Mouse (Mus musculus) frontal cortex, adult (tissue): ENCODE measurements around the gene Ccdc169.

ENCODE experiments used
- ATAC-seq: cut with Nextera tagmentation; 2 replicates; pipeline ENCODE4 v1.9.2; 2017; ENCODE audit warnings: mild to moderate bottlenecking, moderate library complexity, mixed read lengths; ENCODE audit not compliant: low TSS enrichment

Ccdc169 gene

DNA sequence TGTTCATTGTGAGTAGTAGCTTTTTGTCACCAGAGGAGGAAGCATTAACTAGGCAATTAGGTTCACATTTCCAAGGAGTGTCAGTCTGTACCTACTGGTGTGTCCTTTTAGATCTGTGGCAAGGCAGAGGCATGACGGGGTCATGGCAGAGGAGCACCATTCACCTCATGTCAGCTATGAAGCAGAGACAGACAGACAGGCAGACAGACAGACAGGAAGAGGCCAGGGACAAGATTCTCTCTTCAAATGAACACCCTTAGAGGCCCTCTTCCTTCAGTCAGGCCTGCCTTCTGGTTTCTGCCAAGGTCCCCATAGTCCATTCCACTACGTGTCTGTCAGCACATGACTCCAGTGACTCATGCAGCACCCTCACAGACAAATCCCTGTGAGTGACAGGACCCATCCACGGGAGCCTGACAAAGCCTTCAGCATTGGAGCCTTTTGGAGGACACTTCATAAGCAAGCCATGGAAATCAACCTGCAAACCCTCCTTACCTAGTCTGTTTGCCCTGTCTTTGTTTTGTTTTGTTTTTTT lies 14.7 kb upstream of the Ccdc169 start:
- ATAC-seq: no peak

DNA sequence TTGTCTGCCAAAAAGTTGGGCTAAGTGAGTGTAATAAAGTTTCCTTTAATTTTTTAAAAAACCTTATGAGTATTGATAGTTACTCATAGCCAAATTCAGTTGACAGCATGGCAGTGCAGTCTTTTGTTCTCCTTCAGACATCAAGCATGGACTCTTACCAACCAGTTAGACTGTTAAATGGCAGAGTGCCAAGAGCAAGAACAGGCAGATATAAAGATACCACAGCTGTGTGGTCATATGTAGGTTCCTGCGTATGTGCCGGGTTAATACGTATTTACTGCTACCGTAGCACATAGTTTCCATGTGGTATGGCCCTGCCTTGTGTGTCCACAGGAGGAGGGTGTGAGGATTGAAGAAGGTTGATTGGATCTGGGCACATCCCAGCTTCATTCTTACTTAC lies 14.1 kb upstream of the Ccdc169 start:
- ATAC-seq: no peak

DNA sequence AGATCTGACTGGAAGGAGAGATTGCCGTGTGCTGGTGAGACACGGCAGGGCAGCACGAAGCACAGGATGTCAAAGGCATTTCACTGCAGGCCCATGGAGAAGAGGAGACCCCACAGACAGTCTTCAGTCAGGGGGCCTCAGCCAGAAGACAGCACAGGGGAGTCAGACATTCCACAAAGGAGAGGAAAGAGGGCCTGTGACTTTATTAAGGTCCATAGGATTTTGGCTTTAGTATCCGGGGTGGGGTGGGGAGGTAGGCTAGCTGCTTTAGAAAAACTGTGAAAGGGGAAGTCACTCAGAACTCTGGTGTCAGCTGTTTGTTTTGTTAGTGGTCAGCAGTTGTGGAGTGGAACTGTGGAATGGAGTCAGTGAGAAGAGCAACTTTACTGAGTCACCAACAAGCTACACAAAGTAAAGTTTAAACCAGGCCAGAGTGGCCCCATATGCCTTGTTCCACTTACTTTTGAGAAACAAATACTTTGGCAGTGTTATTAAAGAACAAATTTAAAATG lies 7.9 kb upstream of the Ccdc169 start:
- no peak; the same call in 1 of the 2 replicates for ATAC-seq

DNA sequence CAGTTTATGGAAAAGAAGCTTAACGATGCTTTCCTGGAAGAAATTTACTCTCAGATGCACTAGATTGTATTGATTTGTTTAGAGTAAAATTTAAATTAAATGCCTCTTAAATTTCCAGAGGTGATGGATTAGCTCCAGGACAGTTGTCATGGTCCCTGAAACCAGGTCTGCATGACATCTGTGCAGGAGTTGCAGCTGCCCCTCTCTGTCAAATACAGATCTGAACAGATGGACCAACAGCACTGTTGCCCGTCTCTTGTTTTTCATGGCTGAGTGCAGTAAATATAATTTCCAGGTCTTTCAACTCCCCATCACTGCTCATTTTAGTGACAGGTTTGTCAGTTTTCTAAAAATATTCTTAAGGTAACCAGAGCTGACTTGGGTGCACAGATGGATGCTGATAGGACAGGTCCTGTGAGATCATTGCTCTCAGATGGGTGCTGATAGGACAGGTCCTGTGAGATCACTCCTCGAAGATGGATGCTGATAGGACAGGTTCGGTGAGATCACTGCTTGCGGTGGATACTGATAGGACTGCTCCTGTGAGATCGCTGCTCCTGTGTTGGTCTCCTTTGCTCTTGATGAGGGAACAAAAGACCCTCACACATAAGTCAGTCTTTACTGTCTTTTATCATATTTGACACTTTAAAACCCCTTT lies 5.4 kb upstream of the Ccdc169 start:
- no peak for ATAC-seq

DNA sequence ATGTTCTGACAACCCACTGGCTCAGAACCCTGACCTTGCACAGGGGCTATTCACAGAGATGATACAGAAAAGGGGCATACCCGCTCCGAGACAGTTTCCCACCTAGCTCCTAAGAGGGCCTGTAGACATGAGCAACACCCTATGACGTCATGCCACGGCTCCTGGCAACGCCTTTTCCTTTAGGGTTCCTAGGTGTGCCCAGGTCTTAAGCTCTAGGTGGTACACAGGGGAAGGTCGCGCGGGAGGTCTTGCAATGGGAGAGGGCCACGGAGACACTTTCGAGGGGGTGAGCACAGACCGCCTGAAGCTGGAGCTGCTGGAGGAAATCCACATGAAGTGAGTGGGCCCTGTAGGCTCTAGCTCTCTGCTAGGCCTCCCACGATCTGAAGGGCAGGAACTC lies 2.7 kb downstream of the Ccdc169 start:
- ATAC-seq: no peak

DNA sequence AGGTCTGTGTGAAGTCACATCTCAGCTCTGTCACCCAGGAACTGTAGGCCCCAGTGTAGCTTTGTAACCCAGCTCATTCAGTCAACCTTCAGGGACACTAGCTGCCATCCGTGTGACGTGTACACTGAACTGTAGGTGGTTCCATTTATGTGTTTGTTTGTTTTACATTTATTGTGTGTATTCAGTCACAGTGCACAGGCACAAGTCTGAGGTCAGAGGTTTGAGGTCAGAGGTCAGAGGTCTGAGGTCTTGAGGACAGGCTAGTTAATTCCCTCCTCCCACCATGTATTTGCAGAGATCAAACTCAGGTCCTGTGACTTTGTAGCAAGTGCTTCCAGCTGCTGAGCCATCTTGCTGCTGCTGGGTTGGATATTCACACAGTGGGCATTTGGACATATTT lies 4.3 kb downstream of the Ccdc169 start:
- ATAC-seq: no peak

DNA sequence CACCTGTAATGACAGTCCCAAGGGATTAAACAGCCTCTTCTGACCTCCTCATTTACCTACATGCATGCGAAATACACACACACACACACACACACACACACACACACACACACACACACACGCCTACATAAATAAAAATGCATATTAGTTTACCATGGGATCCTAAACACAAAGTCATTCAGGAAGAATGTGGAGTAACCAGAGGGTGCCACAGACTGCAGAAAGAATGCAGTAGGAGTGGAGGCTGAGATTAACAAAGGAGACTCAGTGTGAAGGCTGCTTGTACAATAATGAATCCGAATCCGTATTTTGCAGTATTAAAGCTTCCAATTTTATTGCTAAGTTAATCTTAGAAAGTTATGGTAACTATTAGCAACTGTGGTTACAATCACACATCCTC lies 7.8 kb downstream of the Ccdc169 start:
- no peak for ATAC-seq

DNA sequence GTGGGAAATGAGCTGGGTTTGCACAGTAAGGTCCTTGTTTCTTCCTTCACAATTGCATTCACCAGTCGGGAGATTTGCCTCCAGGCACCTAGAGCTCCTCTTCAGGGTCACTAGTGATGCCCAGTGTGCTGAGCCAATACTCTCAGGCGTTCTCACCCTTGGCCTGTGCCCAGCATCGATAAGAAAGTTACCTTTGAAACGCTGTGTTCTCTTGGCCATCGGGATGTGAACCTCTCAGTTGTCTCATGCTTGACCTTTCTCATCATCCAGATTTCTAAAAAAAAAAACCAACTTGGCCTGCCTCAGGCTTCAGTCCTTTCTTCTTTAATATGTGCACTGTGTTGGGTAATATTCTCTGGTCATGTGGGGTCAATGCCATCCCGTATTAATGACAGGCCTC lies 9.3 kb downstream of the Ccdc169 start:
- ATAC-seq: no peak

DNA sequence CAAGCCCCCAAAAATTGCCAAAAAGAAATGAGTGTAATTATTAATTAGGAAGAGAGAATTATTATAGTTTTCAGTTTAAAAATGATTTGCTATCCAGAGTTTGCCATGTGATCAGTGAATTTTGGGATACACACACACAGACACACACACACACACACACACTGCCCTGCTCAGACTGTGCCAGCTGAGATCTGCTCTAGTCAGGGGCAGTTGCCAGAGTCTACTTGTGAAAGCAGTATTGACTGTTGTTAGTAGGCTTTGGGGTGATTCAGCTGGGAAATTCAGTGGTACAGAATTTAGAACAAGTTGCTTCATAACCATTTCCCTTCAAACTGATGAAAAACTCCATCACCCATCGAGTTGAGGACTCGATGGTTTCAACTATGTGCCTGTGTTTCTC lies 10.0 kb downstream of the Ccdc169 start:
- no peak for ATAC-seq

DNA sequence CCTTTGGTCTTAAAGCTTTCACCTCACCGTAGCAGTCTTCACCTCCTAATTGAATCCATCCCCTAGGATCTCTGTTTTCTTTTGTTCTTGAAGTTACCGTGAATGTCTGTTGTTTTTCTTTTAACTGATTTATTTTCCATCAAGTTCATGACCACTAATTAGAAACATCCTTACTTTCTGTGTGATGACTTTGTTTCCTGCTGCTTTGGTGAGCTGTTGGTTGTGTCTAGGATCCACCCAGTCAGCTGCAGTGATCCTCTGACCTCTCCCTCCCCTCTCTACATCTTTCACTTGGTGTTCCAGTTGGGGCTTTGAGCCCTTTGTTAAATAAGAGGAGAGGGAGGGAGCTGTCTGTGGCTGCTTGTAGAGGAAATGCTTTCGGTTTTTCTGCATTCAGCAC lies 11.0 kb downstream of the Ccdc169 start:
- no peak for ATAC-seq

DNA sequence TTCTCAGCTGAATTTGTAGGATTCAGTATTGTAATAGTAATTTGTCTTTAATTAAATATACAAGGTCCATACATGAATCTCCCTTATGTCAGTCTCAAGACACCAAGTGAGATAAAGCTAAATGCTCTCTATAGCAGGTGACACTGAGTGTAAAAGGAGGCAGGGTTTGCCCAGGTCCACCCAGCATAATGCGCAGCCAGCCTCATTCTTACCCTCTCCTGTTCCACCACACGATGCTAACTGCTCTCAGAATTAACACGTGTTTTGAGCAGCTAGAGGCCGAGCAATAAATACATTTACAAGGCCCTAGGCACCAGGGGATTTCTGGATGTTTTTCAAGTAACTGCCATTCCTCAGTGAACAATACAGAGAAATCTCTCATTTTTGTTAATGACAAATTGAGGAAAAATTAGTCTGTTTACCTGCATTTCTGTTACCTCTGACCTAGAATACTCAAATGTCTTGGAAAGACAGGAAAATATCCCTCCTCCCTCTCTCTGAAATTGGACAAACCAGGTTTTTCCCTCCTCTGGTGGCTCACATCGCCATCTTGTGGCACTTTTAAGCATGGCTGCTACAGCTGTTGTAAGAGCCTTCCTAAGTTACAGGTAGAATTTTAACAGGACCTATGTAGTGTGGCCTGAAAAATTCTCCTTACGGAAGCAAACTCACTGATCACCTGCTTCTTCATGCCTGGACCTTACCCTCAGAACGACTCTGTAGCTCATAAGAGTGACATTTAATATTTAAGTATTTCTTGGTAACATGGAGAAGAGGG lies 14.7 kb downstream of the Ccdc169 start:
- ATAC-seq: peak; percentile 54

DNA sequence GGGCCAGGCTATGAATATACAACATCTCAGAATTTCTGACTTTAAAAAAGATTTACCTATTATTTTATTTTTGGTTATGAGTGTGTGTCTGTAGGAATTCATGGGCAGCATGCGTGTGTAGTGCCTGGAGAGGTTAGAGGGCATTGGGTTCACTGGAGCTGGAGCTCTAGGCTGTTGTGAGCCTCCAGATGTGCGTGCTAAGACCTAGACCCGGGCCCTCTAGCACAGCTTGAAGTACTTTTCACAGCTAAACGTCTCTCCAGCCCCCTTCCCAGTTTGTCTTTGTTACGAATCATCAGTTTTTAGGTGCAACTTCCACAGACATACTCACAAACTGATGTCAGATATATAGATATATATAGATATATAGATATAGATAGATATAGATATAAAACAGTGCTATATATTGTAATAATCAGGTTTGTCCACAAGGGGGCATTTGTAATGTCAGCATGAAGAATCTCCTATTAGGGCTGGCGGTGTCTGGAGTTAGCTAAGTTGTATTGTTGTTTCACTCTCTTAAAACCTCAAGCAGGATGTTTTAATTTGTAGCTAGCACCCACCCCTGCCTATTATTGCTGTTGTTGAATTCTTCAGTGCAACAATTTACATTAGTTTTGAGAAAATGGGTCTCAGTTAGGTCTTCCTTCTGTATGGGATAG lies 15.7 kb downstream of the Ccdc169 start:
- no peak for ATAC-seq

DNA sequence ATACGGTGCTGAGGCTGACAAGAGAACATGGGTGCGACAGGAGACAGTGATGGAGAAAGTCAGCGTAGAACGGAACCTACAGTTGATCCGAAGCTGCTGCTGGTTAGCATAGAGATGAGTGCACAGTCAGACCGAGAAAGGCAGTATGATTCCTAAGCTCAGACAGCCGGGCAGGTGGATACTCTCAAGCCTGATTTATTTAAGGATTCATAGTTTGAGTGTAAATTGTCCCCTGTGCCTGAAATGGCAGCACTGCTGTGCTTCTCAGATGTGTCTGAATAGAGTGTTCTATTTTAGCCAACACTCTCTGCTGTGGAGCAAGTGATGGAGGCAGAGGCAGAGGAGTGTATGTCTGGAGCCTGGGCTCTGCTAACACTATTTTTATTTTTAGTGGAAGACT lies 17.0 kb downstream of the Ccdc169 start:
- ATAC-seq: peak; percentile 87

DNA sequence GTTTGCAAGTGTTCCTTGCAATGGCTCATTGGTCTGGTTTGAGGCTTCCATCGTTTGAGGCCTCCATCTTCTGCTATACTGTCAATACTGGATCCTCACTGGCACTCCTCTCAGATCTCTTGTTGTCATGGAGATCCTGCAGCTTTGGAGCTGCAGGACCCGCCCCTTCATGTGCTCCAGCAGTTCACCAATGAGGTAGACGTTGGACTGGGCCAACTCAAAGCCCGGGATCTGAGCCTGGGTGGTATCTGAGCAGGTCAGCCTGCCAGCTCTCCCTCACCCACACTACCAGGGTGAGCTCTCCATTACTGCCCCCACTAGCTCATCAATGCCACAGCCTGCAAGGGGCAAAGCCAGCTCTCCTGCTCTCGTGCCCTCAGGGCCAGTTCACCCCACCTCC lies 20.3 kb downstream of the Ccdc169 start:
- no peak for ATAC-seq

DNA sequence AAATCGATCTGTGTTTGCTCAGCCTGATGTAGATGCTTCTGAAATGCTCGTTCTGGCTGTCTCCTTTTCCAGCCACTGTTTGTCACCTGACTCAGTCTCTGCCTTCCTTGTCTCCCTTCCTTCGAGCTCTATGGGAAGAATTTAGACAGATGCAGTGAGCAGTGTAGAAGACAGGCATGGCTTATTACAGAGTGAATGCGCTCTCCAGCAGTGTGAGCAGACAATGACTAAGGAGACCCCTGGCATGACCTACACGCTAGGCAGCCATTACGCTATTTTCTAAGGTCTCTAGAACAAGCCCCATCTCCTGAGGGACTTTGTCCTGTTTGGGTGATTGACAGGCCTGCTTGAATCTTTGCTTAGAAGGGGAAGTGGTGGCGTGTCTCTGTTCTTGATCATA lies 24.0 kb downstream of the Ccdc169 start:
- no peak for ATAC-seq

DNA sequence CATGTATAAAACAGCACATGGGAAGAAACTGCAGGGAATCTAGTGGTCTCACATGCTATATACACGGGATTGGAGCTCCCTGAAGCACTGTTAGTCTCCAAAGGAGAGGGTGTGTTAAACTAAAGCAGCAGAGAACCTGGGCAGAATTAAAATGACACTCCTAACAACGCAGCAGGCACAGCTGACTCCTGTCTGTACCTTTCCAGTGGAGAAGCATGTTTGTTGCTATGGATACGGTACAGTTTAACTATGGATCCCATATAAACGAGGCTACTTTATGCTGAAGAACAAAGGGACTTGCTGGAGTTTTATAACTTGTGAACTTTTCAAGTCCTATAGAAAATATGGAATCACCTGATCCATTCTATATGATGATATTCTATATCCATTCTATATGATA lies 26.4 kb downstream of the Ccdc169 start:
- no peak for ATAC-seq

DNA sequence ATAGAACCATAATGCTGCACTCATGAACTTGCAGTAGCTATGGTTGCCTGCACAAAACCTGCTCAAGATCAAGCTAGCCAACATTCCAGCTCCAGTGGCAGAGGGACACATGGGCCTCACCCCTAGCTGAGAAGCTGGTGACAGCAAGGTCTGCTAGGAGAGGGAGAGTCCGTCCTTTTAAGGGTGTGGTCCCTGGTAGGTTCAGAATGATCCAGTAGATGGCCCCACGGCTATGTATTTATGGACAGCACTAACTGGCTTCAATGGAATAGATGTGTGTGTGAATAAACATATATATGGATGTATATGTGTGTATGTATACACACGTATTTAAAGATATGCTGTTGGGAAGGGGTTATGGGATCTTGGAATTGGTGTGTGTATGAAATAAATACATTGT lies 35.3 kb downstream of the Ccdc169 start:
- ATAC-seq: peak; percentile 67

DNA sequence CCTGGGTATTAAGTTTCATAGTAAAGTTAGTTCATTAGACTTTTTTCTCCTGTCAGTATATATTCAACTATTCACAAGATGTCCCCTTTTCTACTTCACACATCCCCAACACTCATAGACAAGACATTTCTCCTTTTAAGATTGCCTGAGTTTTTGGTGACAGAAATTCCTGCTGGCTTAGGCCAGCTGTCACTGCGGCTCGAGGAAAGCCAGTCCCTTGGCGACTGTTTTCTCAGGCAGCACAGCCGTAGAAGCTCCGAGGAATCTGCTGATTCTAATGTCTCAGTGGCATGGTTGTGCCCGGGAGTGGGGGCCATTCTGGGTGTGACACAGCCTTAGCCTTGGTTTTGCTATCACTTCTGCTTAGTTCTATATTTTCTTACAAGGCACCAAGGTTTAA lies 40.1 kb downstream of the Ccdc169 start:
- ATAC-seq: 0 out of 2 replicates have a peak, but pooled peaks have one; percentile 44

DNA sequence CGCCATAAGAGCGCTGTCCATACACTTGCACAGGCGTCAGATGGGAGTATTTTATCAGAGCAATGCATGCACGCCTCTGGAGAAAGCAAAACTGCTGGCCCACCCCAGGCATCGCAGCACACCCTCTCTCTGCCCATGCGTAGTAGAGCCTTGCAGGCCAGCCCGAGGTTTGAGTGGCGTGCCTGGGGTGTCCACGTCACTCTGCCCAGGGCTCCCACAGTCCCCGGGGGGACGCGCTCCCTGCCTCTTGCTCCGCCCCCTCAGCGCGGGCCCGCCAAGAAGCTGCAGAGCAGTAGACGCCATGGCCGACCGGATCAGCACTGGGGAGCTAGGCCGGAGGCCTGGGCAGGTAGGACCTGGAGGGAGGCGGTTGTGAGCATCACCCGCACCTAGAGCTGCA lies 44.6 kb downstream of the Ccdc169 start, which contains the start of gene Sohlh2:
Gene Sohlh2 (plus strand): TSS at position 263 of the 400 bp plus-strand sequence.
- ATAC-seq: no peak

DNA sequence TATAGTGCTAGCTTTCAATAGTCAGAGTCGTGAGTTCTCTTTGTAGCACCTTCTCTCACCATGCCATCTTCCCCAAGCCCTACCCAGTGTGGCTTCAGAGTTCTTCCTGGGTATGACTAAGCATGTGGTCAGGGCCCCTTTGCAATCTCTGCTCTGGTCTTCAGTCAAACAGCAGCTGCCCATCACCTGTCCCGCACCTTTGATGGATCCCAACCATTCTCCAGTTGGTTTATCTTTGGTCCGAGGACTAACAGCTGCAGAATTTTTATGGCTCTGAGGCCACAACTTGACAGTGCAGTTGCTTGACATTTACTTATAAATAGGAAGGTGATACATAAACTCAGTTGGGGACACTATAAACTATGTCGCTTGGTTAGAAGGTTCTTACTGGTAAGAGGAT lies 54.5 kb downstream of the Ccdc169 start:
- no peak for ATAC-seq

DNA sequence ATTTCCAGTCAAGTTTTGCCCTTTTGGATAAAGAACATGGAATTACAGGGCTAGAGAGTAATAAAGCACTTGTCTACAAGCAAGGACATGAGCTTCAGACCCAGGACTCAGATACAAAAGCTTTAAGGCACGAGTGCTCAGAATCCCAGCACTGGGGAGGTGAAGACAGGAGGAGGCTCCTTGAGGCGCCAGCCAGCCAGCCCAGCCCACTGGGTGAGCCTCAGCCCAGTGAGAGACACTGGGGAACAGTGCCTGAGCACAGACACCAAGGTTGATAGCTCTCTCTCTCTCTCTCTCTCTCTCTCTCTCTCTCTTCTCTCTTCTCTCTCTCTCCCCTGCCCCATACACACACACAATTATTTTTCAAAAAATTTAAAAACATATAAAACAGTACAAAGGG lies 56.2 kb downstream of the Ccdc169 start:
- ATAC-seq: no peak

DNA sequence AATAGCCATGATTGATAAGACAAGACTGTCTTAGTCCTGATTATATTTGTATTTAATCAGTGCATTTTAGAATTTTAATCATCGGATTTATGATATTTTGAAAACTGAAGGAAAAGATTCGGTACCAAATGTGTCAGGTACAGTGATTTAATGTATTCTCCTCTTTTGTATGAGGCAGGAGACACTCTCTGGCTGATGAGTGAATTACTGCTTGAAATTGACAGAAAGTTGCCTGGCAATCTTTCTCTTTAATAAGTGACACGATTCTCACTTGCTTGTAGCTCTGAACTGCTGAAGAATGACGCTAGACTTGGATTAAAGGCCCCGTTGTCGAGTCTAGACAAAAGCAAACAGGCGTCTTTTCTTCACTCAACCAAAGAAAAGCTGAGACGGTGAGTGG lies 57.7 kb downstream of the Ccdc169 start:
- ATAC-seq: no peak
